Mouse (Mus musculus): Measurements from ENCODE around the gene Tenm4. TPM values are rescaled to one million over a fixed set of nuclear protein-coding genes. Genes with fewer than 3 reads are reported as not detected.

The Tenm4 gene
- total RNA-seq, 1 experiment from 2014 or later: 17.0 TPM

- DNase-seq: no peak
These were observed 642.0 kb downstream of the Tenm4 start for GRCm38 (mm10) chr7:96813036-96813435.

DNA sequence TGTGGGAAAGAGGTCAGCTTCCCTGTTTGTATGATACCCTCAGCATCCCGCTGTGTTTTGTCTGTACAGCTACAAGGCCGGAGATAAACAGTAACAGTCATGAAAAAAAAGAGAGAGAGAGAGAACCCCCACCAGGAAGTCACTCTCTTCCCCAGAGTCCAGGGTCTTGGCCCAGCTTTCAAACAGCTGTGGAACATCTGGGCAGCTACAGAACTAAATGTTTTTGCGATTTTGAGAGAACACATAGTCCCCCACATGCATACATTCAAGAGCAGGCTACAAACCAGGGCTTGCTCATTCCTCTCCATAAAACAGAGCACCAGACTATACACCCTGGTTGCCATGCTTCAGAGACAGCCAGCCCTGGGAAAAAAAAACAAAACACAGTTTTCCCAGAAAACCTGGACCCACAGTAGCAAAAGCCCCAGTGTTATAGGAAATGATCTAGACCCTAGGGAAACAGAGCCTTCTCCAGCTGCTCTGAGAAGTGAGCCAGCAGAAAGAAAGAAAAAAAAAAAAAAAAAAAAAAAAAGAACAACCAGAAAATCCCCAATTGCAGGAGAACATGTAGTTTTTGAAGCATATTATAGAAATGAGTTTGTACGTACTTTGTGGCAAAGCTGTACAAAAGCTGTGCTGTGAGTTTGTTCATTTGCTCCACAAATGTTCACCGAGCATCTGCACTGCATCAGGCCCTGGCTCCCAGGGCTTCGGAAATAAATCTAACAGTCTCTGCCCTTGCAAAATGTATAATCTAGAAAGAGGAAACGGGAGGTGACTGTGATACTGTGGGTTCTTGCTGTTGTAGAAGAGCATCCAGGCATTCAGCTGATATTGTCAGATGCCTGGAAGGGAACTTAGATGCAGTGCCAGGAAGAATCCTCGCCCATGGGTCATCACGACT lies 642.7 kb downstream of the Tenm4 start:
- DNase-seq: no peak

DNA sequence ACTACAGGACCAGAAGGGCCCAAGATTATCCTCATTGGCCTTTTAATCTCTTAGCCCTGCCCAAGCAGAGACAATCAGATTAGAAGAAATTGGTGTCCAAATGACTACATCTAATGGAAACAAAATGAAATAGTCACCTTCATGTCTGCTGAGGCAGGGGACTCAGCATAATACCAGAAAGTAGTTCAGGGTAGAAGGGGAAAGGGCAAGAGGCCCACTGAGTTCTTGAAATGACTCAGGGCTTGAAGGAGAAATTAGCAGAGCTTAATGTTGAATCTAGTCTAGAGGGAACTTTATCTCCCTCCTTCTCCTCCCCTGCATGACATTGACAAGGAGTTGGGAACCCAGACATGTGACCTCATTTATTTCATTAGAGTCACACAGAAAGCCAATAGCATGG lies 643.5 kb downstream of the Tenm4 start:
- no peak for DNase-seq

DNA sequence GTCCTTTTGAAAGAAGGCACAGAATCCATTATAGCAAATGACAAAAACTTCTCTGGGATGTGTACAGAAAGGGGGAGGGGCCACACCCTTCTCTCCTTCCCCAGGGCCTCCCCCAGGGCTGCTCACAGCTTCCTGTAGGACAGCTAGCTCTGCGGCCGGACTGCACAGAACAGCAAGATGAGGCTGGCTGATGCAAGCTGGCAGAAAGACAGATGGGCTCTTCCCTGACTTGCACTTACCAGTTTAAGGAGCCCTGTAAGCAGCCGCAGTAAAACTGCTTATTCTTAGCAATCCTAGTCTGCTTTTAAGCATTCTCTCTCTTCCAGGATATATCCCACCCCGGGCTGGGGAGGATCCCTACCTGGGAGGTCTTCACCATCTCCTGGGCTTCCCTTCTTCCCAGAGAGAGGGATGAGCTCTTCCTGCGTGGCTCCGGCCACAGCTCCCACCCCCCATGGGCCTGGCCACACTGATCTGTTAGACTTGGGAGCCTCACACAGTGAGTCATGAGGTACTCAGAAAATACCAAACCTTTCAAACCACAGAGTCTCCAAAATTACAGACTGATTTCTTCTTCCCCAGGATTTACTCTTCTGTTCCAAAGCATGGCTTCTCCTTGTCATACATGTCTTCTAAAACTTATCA lies 646.1 kb downstream of the Tenm4 start:
- DNase-seq: peak; percentile 48

- no peak for DNase-seq
These were observed 647.3 kb downstream of the Tenm4 start for GRCm38 (mm10) chr7:96818236-96818916.

DNA sequence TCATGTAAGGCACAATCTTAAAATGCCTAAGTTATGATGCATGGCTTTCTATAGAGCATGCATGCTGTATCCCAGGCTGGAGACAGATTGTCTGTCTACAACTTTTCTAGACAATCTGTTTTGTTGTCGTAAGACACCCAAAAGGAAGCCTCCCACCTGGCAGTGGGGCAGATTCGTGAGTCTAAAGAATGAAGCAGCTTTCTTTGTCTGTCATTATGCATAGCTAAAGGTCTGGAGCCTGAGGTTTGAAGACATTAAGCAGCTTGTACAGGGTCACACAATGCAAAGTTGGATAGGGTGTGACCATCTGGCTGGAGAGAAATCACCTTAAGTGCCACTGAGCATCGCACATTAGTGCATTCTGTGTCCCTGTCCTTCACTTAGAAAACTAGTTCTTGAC lies 648.5 kb downstream of the Tenm4 start:
- no peak for DNase-seq

- no peak for DNase-seq
These were observed 649.3 kb downstream of the Tenm4 start for GRCm38 (mm10) chr7:96820343-96820742.

DNA sequence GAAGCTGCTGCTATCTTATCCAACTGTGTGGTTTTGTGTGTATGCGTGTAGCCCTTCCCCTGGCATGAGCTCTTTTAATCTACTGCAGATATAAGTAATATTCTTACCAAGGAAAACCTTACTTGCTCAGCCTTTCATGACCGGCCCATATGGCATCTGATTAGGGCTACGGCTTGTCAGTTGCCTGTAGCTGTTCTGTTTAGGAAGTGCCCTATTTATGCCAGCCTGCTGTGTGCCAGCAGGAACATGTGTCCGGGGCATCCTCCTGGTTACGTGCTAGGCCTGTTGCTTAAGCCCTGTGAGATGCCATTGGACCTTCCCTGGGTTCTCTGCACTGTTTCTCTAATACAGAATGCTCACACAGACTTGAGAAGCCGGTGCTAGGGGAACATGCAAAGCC lies 655.1 kb downstream of the Tenm4 start:
- no peak for DNase-seq

DNA sequence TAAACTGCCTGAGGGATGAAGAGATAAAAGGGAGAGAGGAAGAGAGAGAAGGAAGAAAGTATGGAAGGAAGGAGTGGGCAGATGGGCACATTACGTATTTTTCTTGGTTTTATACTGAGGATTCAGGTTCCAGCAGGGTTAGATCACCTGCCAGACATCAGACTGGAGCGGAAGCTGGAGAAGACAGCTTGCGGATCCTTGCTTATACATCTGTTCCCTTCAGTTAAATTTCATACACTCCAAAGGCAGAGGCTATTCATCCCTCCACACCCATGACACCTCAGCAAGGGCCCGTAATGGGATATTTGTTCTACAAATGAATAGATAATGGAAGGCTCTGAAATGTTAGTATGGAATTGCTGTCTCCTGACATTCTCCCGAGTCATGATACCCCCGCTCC lies 655.6 kb downstream of the Tenm4 start:
- no peak for DNase-seq

DNA sequence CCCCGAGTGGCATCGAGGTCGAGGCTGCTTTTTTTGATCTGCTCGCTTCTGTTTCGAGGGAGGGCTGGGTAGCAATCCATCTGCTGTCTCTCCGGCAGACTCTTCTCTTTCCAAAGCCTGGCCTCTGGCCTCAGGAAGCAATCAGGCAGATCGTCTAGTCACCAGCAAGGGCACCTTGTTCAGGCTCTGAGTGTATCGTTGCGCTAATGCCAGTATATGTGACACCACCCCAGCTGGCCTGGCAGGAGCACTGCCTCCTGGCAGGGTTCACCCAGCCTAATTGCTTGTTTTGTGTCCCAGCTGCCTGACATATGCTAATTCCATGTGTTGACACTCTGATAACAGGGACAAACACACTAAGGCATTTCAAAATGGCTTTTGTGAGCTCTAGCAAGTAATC lies 661.5 kb downstream of the Tenm4 start:
- DNase-seq: peak; percentile 26

GRCm38 (mm10) chr7:96833012-96833411 lies 662.0 kb downstream of the Tenm4 start:
- no peak for DNase-seq

DNA sequence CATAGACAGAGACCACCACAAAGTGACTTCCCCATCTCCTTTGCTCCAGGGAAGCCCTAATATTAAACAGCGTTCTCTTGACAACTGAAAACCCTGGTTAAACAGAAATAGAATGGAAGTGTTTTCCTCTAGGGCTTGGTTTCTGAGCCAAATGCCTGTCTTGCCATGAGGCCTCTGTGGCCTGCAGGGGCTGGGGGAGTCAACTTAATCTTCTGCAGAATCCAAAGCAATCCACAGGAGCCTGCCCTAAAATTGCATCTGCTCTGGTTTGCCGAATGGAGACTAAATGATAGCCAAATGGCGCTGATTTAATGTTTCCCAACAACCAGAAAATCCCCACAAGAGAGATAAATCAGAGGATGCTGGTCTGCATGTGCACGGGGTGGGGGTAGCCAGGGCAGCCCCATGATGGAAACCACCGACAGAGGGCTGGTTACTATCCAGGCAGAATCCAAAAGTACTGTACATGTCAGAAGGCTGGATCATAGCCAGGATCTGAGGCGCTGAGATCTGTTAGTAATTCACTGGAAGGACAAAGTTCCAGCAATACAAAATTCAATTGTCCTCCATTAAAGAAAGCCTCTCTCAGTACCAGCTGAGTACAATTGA lies 663.7 kb downstream of the Tenm4 start:
- DNase-seq: peak; percentile 58

- no peak for DNase-seq
These were observed 664.3 kb downstream of the Tenm4 start for GRCm38 (mm10) chr7:96835313-96835712.

DNA sequence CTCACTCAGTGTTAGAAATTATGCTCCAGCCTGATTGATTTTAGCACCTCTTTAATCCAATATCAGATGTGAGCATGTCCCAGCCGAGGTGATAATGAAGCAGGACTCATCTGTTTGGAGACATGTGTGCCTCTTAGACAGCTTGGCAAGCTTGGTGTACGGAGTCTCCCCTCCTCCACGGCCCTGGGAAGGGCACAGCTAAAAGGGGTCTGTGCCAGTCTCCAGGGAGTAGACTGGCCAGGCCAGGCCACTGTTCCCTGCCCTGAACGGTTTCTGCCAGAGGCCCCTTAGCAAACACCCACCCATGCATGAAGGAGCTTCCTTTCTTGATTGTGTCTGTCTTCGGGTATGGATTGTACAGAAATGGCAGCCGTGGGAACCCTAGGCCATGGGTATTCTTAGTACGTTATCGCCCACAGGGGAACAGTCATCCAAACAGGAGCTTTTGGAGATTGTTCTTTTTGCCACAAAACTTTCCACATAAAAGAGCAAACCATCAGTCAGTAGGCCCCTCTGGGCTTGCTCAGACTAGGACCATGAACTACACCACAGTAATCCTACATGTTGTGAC lies 667.3 kb downstream of the Tenm4 start:
- DNase-seq: no peak

GRCm38 (mm10) chr7:96838926-96839325 lies 667.9 kb downstream of the Tenm4 start:
- no peak for DNase-seq

DNA sequence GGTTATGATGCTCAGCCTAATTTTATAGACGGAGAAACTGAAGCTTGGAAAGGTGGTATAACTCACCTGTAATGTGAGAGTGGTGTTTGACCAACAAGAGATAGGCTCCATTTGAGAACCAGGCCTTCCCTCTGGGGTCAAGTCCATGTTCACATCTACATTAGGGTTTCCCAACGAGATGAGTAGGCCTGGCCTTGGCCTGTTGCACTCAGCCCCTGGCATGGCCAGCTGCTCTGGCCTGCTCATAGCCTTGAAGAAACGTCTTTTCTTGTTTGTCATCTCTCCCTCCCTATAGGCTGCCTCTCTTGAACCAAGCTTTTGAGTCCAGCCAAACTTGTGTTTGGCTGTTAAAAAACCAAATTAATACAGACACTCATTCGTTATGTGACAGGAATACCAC lies 668.5 kb downstream of the Tenm4 start:
- DNase-seq: no peak

GRCm38 (mm10) chr7:96842477-96843255 lies 671.6 kb downstream of the Tenm4 start:
- no peak for DNase-seq

- peak; percentile 59 for DNase-seq
These were observed 673.3 kb downstream of the Tenm4 start for GRCm38 (mm10) chr7:96844104-96844894.

GRCm38 (mm10) chr7:96852781-96853180 lies 681.7 kb downstream of the Tenm4 start:
- peak; percentile 24 for DNase-seq

- DNase-seq: no peak
These were observed 684.9 kb downstream of the Tenm4 start for GRCm38 (mm10) chr7:96855867-96856406.

Data from adrenal gland, postnatal 25 days (tissue).